Mouse (Mus musculus) myocyte (in vitro differentiated cells): Measurements from ENCODE around the gene Ubald1.

Experiments
- CEBPB ChIP-seq: IDR thresholded peaks from 2 replicates; pipeline ENCODE4 v1.6.1; 2011; ENCODE audit warnings: mild to moderate bottlenecking, moderate library complexity; ENCODE audit not compliant: poor library complexity, insufficient read depth, severe bottlenecking
- USF1 ChIP-seq: IDR thresholded peaks from one replicate; pipeline ENCODE4 v1.6.1; 2011; ENCODE audit warnings: low read depth, mild to moderate bottlenecking, control low read depth, moderate library complexity

GRCm38 (mm10) chr16:4847041-4847440 lies 33.1 kb downstream of the Ubald1 start:
- TF ChIP-seq CEBPB (no peak), USF1 (no peak)
